ENCODE assay signal across 7 mouse cellular contexts in genomic region chr7:28311151-28311925, GRCm38 (mm10). TPM values are rescaled to one million over a fixed set of nuclear protein-coding genes. Genes with fewer than 3 reads are reported as not detected.
DNase-seq lines count a peak whose midpoint lies in the region; ATAC-seq and TF ChIP-seq lines count a peak whose summit lies in the region.

No protein-coding gene starts in this region.

- no peaks in the 10 kb centered on the region for H3K27me3 ChIP-seq in spleen, adult 2 months (ENCODE audit: control insufficient read depth, insufficient read depth, low read length)
- H3K27me3 ChIP-seq in hindbrain, embryonic 13.5 days = no peaks in the 10 kb centered on the region
- no peaks in the 10 kb centered on the region for H3K27me3 ChIP-seq in megakaryocyte, embryonic 14.5 days (replicated peaks)

- peak overlapping the region; percentile 73 for H3K4me3 ChIP-seq in spleen, adult 2 months (ENCODE audit: extremely low read depth, insufficient read depth, insufficient read length)
- peak overlapping the region; percentile 86 for H3K4me3 ChIP-seq in hindbrain, embryonic 13.5 days
- peak overlapping the region; percentile 96 for H3K4me3 ChIP-seq in megakaryocyte, embryonic 14.5 days (replicated peaks)

- no peak for DNase-seq in spleen, adult 2 months (ENCODE audit: low read depth in 1 of 2, low spot score in 2 of 2)
- DNase-seq in spleen, postnatal 4 days (ENCODE audit: low spot score in 2 of 2) = no peak
- DNase-seq in c-Kit-positive CD71-positive TER-119-negative erythroid progenitor cells, embryonic 14.5 days (ENCODE audit: low read depth) = peak; percentile 23
- DNase-seq in embryo, embryonic 9.5 days (ENCODE audit: extremely low spot score) = no peak
- DNase-seq in thymus, postnatal 25 days = no peak

- H3K4me2 ChIP-seq in hindbrain, embryonic 13.5 days = peak overlapping the region; percentile 89

- no peak for TF ChIP-seq POLR2A in spleen, adult 2 months (IDR thresholded peaks at IDR 0.05; ENCODE audit: low read depth, low read length)

- peaks cover 31% of the 10 kb centered on the region for H3K36me3 ChIP-seq in spleen, adult 2 months (ENCODE audit: control insufficient read depth, insufficient read depth, low read length)
- H3K36me3 ChIP-seq in hindbrain, embryonic 13.5 days = peaks cover 63% of the 10 kb centered on the region
- H3K36me3 ChIP-seq in megakaryocyte, embryonic 14.5 days (replicated peaks; ENCODE audit: low read length) = peaks cover 68% of the 10 kb centered on the region

- TF ChIP-seq CTCF in spleen, adult 2 months (IDR thresholded peaks at IDR 0.05; ENCODE audit: extremely low read depth, insufficient read depth, insufficient read length, insufficient replicate concordance) = no peak

- no peaks in the 10 kb centered on the region for H3K9me3 ChIP-seq in hindbrain, embryonic 13.5 days
- H3K9me3 ChIP-seq in megakaryocyte, embryonic 14.5 days = no peaks in the 10 kb centered on the region

- H3K9ac ChIP-seq in hindbrain, embryonic 13.5 days = peak overlapping the region; percentile 93

- H3K27ac ChIP-seq in spleen, adult 2 months (ENCODE audit: insufficient read depth, low read length) = no peak overlapping the region
- peak overlapping the region; percentile 45 for H3K27ac ChIP-seq in hindbrain, embryonic 13.5 days

- 5% methylated on average over 35 of the region's 35 CpGs for WGBS in spleen, adult 2 months
- WGBS in hindbrain, embryonic 13.5 days = 7% methylated on average over 35 of the region's 35 CpGs

- peak; percentile 67 for ATAC-seq in hindbrain, embryonic 13.5 days (ENCODE audit: low FRiP score)

- H3K4me1 ChIP-seq in spleen, adult 2 months (ENCODE audit: control insufficient read depth, insufficient read depth, insufficient read length) = peaks cover 4% of the 10 kb centered on the region; the same call in 1 of the 2 replicates
- peaks cover 19% of the 10 kb centered on the region for H3K4me1 ChIP-seq in hindbrain, embryonic 13.5 days (replicated peaks)
- peaks cover 30% of the 10 kb centered on the region for H3K4me1 ChIP-seq in megakaryocyte, embryonic 14.5 days

RNA-seq across cellular contexts. Expression of gene Timm50, which starts 0.5 kb away (rescaled TPM):
- polyA plus RNA-seq in spleen, adult 2 months (2012; rRNA removed) = 37.9 and 45.7 TPM in 2 replicates
- polyA plus RNA-seq in hindbrain, embryonic 13.5 days (2015; fragmentation: Nextera tagmentation; extraction: Ambion mirVana) = 134 and 136 TPM in 2 replicates
- polyA plus RNA-seq in megakaryocyte, embryonic 14.5 days (2012; ENCODE audit: insufficient read depth, low replicate concordance) = 153 and 165 TPM in 2 replicates

RNA-seq across cellular contexts. Expression of gene Dll3, which starts 9.3 kb away (rescaled TPM):
- not detected in 2 replicates for polyA plus RNA-seq in spleen, adult 2 months (2012; rRNA removed)
- polyA plus RNA-seq in hindbrain, embryonic 13.5 days (2015; fragmentation: Nextera tagmentation; extraction: Ambion mirVana) = 22.2 and 24.5 TPM in 2 replicates
- polyA plus RNA-seq in megakaryocyte, embryonic 14.5 days (2012; ENCODE audit: insufficient read depth, low replicate concordance) = 0.22 TPM in 1 of 2 replicates, not detected in the other

RNA-seq across cellular contexts. Expression of gene Selenov, which starts 20.4 kb away (rescaled TPM):
- not detected in 2 replicates for polyA plus RNA-seq in spleen, adult 2 months (2012; rRNA removed)
- 0.74 and 1.2 TPM in 2 replicates for polyA plus RNA-seq in hindbrain, embryonic 13.5 days (2015; fragmentation: Nextera tagmentation; extraction: Ambion mirVana)
- not detected in 2 replicates for polyA plus RNA-seq in megakaryocyte, embryonic 14.5 days (2012; ENCODE audit: insufficient read depth, low replicate concordance)

RNA-seq across cellular contexts. Expression of gene Supt5, which starts 27.2 kb away (rescaled TPM):
- polyA plus RNA-seq in spleen, adult 2 months (2012; rRNA removed) = 112 and 120 TPM in 2 replicates
- polyA plus RNA-seq in hindbrain, embryonic 13.5 days (2015; fragmentation: Nextera tagmentation; extraction: Ambion mirVana) = 92.1 and 97.7 TPM in 2 replicates
- polyA plus RNA-seq in megakaryocyte, embryonic 14.5 days (2012; ENCODE audit: insufficient read depth, low replicate concordance) = 73.6 and 93.3 TPM in 2 replicates

RNA-seq across cellular contexts. Expression of gene Eid2b, which starts 33.8 kb away (rescaled TPM):
- polyA plus RNA-seq in spleen, adult 2 months (2012; rRNA removed) = 4.1 and 9.3 TPM in 2 replicates
- polyA plus RNA-seq in hindbrain, embryonic 13.5 days (2015; fragmentation: Nextera tagmentation; extraction: Ambion mirVana) = 36.0 and 36.9 TPM in 2 replicates
- polyA plus RNA-seq in megakaryocyte, embryonic 14.5 days (2012; ENCODE audit: insufficient read depth, low replicate concordance) = 7.4 and 27.7 TPM in 2 replicates

Comparison
In these comparisons a context has a peak if more than half of its experiments do, and no peak if none do; other contexts are left out.
1. RNA of gene Dll3, which starts 9.3 kb away (polyA plus RNA-seq): 22.2 to 24.5 TPM in hindbrain, embryonic 13.5 days; 0.22 TPM in megakaryocyte, embryonic 14.5 days and not detected in spleen, adult 2 months; every median in the first group is over 10 times any median in the second.
2. Peak in every context shown above with its lines, with median percentiles within 50 percentile points of each other: H3K4me3 ChIP-seq.